Mouse (Mus musculus) cerebellum, postnatal 36 days (tissue): ENCODE measurements around the gene Hmgn2.

ENCODE experiments used
- DNase-seq, 2 experiments: peaks; one replicate each; pipeline ENCODE4 v3.0.0; 2021 to 2022; ENCODE audit warnings: mixed read lengths in 2 of 2

Gene Hmgn2

GRCm38 (mm10) chr4:133978021-133978711 lies 9.7 kb upstream of the Hmgn2 start:
- DNase-seq: no peak

GRCm38 (mm10) chr4:133971741-133972140 lies 3.3 kb upstream of the Hmgn2 start:
- DNase-seq: peak; percentile 18 to 24

GRCm38 (mm10) chr4:133970876-133971275 lies 2.4 kb upstream of the Hmgn2 start:
- DNase-seq: peak in 1 of 2 experiments; percentile 9

GRCm38 (mm10) chr4:133970196-133970595 lies 1.7 kb upstream of the Hmgn2 start:
- DNase-seq: peak in 1 of 2 experiments; percentile 7

GRCm38 (mm10) chr4:133969114-133969770 lies 792 bp upstream of the Hmgn2 start:
- peak in 1 of 2 experiments; percentile 5 for DNase-seq

GRCm38 (mm10) chr4:133967866-133968149 lies 642 bp downstream of the Hmgn2 start:
- peak; percentile 88 to 93 for DNase-seq

GRCm38 (mm10) chr4:133967138-133967865 lies 1.1 kb downstream of the Hmgn2 start:
- peak; percentile 94 to 98 for DNase-seq

GRCm38 (mm10) chr4:133966271-133966940 lies 2.0 kb downstream of the Hmgn2 start:
- no peak for DNase-seq

GRCm38 (mm10) chr4:133962566-133962965 lies 5.9 kb downstream of the Hmgn2 start:
- no peak for DNase-seq

GRCm38 (mm10) chr4:133958884-133959283 lies 9.6 kb downstream of the Hmgn2 start:
- no peak for DNase-seq

- DNase-seq: no peak
Measured at GRCm38 (mm10) chr4:133956358-133956757, 12.1 kb downstream of the Hmgn2 start.

- no peak for DNase-seq
Measured at GRCm38 (mm10) chr4:133946736-133947135, 21.7 kb downstream of the Hmgn2 start.

- DNase-seq: no peak
Measured at GRCm38 (mm10) chr4:133943791-133944190, 24.7 kb downstream of the Hmgn2 start.

GRCm38 (mm10) chr4:133942679-133943078 lies 25.8 kb downstream of the Hmgn2 start:
- no peak for DNase-seq

- no peak for DNase-seq
Measured at GRCm38 (mm10) chr4:133941576-133941975, 26.9 kb downstream of the Hmgn2 start.

- DNase-seq: no peak
Measured at GRCm38 (mm10) chr4:133940386-133941260, 27.8 kb downstream of the Hmgn2 start.

- DNase-seq: no peak
Measured at GRCm38 (mm10) chr4:133938077-133938476, 30.4 kb downstream of the Hmgn2 start.

- DNase-seq: peak in 1 of 2 experiments; percentile 3
Measured at GRCm38 (mm10) chr4:133931785-133932184, 36.7 kb downstream of the Hmgn2 start.

GRCm38 (mm10) chr4:133931349-133931748 lies 37.1 kb downstream of the Hmgn2 start:
- peak in 1 of 2 experiments; percentile 18 for DNase-seq

- DNase-seq: no peak
Measured at GRCm38 (mm10) chr4:133929278-133929670, 39.2 kb downstream of the Hmgn2 start.

GRCm38 (mm10) chr4:133928576-133929277 lies 39.7 kb downstream of the Hmgn2 start:
- no peak for DNase-seq

GRCm38 (mm10) chr4:133925204-133925603 lies 43.2 kb downstream of the Hmgn2 start:
- no peak for DNase-seq
